Mouse (Mus musculus): ENCODE data around the gene Nr2f6. TPM values are rescaled to one million over a fixed set of nuclear protein-coding genes. Genes with fewer than 3 reads are reported as not detected.

Nr2f6 gene
- total RNA-seq, 4 experiments from 2014 or later, result 59.1 to 67.2 (median 62.7) TPM

DNA sequence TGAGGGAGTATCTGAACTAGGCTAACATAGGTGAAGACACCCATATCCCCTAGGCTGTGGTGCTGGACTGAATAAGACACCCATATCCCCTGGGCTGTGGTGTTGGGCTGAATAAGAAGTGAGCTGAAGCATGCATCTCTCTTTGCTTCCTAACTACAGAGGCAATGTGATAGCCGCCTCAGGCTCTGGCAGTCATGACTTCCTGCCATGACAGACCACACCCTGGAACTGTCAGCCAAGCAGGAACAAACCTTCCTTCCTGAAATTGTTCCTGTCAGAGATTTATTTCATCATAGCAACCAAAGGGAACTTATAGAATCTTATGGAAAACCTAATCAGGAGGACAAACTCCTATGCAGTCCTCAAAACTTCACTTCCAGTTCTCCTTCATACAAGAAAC, 6.5 kb upstream of the Nr2f6 start:
- DNase-seq, result no peak

DNA sequence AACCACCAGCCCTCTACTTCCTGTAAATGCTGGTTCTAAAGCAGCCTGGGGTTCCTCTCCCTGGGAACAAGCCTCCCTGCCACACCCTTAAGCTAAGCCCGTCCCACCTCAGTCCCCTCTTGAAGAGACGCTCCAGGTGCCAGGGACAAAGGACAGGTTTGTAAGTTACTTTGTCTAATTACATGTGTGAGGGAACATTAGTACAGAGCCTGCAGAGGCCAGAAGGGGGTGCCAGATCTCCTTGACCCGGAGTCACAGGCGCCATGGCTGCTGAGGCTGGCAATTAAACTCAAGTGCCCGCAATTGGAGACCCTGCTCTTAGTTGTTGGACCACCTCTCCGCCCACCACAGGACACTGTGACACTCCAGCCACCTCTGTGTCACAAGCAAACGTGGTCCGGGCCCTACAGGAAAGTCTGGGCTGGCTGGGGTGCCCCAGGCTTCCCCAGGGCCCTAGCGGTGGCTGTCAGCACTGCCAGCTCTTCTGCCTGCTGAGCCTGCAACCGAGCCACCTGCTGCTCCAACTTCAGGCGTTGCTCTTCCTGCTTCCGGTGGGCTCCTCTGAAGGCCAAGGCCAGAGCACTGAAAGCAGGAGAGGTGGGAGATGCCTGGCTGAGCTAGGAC, 3.6 kb upstream of the Nr2f6 start:
- DNase-seq, result no peak

DNA sequence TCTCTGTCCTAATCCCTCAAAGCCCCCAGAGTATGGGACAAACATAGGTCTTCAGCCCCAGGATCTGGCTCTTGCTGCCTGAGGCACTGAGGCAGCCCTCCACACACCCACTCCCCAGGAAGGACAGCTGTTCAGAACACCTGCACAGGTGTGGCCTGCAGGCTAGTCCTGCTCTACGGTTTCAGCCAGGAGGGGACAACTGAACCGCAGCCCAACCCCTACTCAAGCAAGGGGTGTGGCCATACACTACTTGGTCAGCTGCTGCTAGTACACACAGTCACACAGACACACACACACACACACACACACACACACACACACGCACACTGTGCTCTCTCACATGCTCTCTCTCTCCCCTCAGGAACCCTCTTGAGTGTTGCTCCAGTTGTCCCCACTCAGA, 2.1 kb upstream of the Nr2f6 start:
- DNase-seq, result no peak

DNA sequence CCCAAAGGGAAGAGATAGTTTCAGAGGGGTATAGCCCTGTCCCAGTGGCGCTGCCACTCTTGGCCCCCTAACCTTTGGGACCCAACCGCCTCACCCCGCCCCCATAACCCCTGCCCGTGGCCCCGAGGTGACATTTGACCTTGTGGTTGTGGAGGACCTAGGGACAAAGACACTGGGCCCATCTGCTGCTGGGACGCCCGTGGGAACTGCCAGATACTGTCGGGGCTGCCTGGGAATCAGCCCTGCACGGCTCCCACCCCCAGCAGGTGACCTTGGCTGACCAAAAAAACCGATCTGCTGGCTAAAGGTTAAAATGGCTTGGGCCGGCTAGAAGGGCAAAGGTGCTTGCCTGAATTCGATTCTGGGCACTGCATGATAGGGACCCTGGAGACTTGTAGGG, 1.6 kb upstream of the Nr2f6 start:
- DNase-seq, result no peak

DNA sequence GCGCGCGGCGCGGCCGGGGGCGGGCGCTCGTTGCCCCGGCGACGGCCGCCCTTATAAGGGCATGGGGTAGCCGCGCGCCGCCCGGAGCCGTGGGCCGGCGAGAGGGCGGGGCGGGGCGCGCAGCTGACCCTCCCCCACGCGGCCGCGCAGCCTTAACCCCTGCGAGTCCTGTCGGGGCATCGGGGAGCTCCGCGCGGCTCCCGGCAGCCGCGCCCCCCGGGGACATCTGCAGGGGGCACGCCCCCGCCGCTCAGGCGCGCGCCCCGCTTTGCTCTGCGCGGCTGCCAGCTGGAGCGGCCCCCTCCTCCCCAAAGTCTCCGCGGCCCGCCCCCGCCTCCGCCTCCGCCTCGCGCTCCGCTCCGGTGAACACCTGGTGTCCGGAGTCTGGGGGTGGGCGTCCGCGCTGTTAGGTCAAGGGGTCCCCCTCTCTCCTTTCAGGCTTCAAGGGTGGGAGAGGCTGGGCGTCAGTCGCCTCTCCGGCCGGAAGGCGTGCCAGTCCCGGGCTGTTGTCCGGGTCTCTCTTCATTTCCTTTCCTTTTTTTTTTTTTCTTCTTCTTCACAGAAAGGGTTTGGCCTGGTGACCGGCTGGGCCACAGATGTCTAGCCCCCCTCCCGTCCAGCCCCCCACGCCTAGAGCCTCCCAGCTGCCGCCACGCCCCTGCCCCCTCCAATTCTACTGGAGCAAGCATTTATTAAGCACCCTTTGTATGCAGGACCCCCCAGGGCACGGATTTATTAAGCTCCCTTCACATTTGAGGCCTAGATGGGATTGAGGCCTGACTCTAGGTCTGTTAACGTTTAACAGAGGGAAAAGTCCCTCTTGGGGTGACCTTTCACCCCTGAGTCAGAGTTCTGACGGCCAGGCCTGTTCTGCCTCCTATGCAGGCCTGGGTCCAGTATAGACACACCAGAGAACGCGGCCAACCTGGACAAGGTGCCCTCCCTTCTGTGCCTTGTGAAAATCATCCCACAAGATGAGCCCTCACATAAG, 506 bp upstream of the Nr2f6 start:
- peak; percentile 84 for DNase-seq

DNA sequence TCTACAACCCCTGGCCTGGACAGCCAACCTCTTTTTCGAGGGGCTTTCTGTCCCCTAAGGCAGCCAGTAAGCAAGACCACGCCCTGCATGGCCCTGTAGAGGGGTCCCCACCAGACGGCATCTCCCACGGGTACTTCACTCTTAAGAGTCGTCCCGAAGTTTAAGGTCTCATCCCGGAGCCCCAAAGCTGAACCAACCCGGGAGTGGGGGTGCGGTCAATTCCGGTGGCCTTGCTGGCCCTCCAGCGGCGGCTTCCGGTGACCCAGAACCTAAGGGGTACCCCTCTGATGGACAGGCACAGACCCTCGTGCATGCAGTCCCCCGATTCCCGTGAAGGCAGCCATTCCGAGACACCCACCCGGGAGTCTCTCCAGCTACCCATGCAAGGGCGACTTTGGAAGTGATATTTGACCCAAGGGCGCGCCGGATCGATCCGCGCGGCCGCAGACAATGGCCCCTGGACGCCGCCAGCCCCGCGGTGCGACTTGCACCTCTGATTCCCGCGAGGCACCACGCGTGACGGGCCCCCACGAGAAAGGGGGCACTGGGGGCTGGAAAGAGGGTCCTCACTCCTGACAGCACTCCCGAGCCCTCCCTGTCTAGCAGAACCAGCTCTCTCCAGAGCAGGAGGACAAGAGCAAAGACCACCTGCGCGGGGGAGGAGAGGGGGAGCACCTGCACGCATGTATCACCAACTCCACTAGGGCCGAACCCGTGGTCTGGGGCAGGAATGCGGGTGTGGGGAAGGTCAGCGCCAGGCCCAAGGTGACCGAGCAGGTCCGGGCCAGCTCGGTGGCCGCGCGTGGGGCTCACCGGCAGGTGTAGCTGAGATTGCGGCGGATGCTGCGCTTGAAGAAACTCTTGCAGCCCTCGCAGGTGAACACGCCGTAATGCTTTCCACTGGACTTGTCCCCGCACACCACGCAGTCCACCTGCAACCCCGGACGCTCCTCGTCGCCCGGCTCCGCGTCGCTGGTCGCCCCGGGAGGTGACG, 1.3 kb downstream of the Nr2f6 start:
- DNase-seq, result no peak

DNA sequence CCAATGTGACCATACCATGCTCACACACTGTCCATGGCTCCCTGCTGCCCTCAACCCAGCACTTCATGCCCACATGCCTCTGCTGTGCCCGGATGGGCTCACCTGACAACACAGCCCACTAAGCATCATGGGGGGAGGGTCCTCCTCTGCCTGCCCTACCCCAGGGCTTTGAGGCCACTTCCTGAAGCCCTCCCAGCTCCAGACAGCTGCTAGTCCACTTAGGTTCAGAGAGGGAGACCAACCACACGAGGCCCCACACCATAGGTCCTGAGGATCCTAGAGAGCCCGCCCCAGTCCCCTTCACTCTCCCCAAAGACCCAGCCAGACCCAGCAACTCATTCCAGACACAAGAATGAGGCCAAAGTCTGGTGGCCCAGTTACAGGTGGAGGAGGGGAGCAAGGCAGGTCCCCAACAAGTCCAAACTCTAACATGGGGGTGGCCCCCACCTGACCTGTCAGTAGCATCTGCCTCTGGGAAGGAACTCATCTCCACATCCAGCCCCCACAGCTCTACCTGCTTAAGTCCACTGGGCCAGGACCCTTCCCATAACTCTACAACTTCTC, 2.2 kb downstream of the Nr2f6 start:
- no peak for DNase-seq

DNA sequence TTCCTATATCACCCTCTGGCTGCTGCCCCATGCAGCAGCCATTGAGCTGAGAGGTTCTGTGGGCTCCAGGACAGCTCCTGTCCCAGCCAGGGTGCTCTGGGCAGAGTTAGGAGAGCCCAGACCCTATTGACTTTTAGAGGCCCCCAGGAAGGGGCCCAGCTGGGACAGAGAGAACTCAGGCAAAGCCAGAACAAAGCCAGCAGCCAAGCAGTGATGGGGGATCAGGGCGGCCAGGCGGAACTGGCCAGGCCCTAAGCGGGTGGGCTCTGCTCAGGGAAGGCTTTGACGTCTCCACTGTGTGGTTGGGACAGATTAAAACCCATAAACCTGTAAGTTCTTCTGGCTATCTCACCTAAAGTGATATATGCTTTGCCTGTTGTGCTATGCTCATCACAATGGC, 2.8 kb downstream of the Nr2f6 start:
- DNase-seq, result no peak

DNA sequence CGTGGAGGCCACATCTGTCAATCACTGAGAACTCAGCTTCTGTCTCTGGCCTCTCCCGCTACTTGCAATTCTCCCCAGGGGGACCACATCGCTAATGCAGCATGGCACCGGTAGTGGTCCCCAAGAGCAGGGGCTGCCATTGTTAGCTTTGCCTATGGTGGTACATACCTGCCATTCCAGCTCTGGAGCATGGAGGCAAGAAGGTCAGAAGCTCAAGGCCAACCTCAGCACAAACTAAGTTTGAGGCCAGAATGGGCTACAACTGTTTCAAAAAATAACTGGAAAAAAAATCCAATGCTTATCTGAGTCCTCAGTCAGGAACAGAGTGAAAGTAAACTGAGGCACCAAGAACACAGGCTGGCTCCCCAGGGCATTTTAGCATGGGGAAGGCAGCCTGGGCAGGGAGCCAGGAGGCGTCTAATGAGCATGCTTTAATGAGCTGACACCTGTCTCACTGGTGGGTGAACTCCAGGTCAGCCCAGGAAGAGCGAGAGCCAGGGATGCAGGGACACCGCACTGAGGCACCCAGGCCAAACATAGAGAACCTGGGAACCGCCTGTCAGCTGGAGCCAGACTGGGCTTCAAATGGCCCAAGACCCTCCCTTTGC, 5.2 kb downstream of the Nr2f6 start:
- DNase-seq, result no peak

DNA sequence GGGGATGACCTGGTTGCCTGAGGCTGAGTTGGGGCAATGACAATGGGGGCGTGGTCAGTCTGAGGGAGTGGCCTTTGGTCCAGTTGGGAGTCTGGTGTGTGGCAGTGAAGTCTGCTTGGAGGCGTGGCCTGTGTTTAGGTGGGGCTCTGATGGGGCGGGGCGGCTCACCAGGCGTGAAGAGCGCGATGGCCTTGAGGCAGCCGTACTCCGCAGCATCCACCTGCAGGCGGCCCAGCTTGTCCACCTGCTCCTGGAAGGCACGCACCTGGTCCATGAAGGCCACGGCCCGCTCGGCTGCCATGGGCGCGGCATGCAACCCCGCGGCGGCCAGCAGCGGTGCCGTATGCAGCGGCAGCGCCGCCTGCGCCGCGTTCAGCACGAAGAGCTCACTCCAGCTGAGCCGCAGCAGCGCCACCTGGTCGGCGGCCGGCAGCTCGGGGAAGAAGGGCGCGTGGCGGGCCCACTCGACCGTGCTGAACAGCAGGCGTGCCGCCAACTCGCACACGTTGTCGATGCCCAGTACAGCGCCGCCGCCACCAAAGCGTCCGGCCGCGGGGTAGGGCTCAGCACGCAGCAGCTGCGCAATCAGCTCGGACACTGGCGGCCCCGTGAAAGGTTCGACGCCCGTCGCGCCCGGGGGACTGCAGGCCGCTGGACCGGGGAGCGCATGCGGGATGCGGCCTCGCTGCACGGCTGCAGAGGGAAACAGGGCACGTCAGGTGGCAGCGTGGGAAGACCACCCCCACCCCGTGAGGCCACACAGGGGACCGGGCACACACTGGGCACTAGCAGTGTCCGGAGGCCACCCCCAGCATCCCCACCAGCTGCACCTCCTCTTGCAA, 6.0 kb downstream of the Nr2f6 start:
- peak; percentile 85 for DNase-seq

DNA sequence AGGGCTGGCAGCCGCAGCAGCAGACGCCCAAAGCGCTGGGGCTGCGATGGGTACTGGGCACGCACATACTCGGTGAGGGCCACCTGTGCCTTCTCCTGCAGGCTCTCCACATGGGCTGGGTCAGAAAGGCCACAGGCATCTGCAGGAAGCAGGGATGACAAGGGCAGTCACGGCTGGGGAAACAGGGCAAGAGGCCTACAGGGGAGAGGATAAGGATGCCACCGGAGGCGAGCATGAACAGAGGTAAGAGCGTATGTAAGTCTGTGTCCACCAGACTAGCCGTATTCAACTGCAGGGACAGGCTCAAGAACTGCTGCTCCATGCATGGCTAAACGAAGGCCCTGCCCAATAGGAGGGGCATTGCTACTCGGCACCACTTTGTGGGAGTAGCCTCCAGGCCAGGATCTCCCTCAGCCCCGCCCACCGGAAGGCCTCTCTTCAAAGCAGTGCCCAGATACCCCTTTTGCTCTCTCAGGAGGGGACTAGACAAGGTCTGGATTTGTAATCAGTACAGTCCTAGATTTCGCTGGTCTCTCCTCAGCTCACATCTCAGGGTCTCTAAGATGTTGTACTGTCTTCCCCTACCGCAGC, 7.0 kb downstream of the Nr2f6 start:
- DNase-seq, result no peak

DNA sequence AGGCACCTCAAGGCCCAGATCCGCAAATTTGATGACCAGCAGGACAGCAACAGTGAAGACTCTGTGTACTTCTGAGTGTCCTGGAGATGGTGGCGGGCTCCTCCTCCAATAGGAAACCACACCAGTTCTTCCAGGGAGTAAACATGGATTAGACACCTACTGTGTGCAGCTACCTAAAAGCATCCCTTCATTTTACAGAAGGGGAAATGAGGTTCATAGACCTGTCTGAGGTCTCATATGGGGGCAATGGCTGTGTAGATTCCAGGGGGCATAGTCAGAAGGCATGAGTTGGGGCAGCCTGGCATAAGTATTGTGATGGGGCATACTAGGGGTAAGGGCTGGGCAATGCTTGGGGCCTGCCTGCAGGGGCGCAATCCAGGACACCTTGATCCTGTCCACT, 8.8 kb downstream of the Nr2f6 start:
- no peak for DNase-seq

DNA sequence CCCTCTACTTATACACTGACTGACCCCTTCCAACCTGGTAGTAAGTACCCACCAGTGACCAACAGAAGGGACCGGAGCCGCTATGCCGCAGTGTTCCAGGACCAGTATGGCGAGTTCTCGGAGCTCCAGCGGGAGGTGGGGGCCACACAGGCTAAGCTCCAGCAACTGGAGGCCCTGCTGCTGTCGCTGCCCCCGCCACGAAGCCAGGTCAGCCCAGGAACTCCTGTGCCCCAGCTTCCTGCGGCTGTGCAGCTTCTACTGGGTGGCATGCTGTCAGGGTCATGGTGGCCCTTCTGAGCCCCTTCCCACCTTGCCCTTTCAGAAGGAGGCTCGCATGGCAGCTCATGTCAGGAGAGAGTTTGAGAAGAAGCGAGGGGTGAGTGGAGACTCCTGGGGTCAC, 9.3 kb downstream of the Nr2f6 start:
- no peak for DNase-seq

DNA sequence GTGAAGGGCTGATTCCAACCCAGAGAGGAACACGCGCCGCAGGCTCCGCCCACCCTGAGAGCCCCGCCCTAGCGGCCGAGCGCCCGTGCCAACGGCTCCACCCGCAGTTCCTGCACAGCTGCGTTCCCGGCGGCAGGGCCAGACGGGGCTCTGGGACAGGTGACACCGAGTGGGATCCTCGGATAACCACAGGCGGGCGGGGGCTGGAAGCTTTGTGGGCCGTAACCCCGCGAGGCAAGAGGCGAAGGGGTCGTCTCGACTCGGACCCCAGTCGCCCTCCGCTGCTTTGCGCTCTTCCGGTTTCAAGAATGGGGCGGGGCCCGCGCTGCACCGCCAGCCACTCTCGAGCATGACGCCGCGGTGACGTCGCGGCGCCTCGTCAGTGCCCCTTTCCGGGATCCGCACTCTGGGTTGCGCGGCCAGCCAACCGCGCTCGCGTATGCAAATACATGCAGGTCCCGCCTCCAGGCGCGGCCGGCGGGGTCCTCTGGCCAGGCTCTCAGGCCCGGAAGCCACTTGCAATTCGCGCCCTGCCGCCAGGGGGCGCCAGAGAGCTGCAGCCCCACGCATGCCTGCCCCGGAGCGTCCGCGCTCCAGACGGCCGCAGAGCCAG, 10.4 kb downstream of the Nr2f6 start, which contains the start of gene Ocel1:
TSS of gene Ocel1 (plus strand) at position 63 of the 613 bp plus-strand sequence.
- peak; percentile 98 for DNase-seq

DNA sequence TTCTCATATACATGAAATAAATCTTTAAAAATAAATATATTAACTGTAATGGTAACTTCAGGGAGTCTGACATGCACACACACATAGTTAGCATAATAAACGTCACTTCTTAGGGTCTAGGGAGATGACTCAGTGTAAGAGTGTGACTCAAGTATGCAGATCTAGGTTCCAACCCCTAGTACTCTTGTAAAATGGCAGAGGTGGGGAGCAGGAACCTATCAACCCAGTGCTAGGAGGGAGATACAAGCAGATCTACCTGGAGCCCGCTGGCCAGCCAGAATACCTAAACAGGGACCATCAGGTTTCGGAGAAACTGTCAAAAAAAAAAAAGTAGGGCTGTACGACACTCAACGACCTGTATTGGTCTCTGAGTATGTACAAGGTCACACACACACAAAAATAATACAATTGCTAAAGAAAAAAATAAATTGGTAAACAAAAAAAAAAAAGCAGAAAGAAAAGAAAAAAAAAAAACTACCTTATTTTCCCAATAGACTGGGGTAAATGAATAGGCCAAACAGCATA, 11.0 kb downstream of the Nr2f6 start:
- DNase-seq, result no peak

DNA sequence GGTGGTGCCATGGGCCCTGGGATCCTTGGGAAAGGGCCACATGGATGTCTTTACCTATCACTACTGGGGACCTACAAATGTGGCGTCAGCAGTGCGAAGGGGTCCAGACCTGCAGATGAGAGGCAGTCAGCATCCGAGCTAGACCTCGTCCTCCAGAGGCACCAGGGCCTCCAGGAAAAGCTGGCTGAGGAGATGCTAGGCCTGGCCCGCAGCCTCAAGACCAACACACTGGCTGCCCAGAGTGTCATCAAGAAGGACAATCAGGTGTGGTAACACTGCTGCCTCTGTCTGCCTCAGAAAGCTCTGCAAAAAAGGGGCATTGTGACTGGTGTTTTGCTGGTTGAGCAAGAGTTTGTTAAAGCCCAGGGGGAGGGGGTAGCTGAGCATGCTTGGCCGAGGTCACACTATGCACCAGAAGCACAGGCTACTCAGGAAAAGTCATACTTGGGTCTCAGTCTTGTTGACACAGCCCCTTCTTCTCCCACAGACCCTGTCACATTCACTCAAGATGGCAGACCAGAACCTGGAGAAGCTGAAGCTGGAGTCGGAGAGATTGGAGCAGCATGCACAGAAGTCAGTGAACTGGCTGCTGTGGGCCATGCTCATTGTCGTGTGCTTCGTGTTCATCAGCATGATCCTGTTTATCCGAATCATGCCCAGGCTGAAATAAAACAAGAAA, 12.6 kb downstream of the Nr2f6 start:
- no peak for DNase-seq

DNA sequence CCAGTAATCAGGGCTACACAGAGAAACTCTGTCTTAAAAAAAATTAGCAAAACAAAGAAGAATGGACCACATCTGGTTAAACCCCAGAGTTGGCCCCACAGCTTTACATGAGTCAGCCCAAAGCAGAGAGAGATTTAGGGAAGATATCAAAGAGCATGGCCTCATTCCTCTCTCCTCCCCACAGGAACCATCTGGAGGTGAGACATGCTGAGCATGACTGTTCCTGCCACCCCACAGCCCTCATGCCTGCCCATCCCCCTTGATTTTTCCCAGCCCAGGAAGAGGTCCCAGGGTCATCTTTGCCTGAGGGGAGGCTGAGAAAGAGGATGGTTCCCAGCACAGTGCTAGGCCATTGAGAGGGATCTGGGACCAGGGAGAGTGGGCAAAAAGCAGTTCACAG, 13.4 kb downstream of the Nr2f6 start:
- DNase-seq, result no peak

DNA sequence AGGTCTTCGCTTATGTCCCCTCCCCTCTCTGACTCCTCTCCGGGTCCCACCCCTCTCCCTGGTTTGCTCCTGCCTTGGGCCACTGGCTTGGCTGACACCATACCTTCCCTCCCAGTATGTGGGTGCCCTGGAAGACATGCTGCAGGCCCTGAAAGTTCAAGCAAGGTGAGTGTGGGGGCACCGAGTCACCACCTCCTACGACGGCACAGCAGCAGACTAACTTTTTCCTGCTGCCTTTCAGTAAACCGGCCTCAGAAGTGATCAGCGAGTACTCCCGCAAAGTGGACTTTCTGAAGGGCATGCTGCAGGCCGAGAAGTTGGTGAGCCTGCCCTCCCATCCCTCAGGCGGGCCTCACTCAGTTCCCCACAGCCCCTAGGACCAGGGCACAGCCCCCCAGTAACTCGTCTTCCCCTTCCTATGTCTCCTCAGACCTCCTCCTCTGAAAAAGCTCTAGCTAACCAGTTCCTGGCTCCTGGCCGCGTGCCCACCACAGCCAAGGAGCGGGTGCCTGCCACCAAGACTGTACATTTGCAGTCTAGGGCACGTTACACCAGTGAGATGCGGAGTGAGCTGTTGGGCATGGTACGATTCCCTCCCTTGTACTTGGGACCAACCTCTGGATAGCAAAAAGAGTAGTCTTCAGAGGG, 14.1 kb downstream of the Nr2f6 start:
- no peak for DNase-seq
